Mouse (Mus musculus): Measurements from ENCODE around the gene Kdm5b. TPM values are rescaled to one million over a fixed set of nuclear protein-coding genes. Genes with fewer than 3 reads are reported as not detected.

Kdm5b gene
- 83.6 and 84.0 TPM in 2 replicates for polyA plus RNA-seq (2014; fragmentation: Nextera tagmentation; extraction: Ambion mirVana)

GRCm38 (mm10) chr1:134559976-134560375, at the start of gene Kdm5b:
Gene Kdm5b, plus strand, starts transcription at chr1:134560171.
- Histone ChIP-seq H3K9ac (replicated peaks; ENCODE audit: low read length) (peak within 1 kb of the TSS; percentile 99), H3K36me3 (replicated peaks; ENCODE audit: control insufficient read depth, insufficient read depth, low read depth, low read length) (no peaks in the 10 kb centered on the region), H3K27ac (replicated peaks; ENCODE audit: low read depth, low read length) (peak within 1 kb of the TSS; percentile 79), H3K9me3 (replicated peaks; ENCODE audit: control insufficient read depth, low read length) (no peaks in the 10 kb centered on the region), H3K4me3 (ENCODE audit: low read depth, low read length) (peak within 1 kb of the TSS; percentile 80), H3K27me3 (ENCODE audit: control insufficient read depth, insufficient read depth, low read length) (no peaks in the 10 kb centered on the region), H3K4me1 (ENCODE audit: control insufficient read depth, insufficient read depth, low read length) (no peaks in the 10 kb centered on the region), H3K4me2 (ENCODE audit: low read depth, low read length) (peak within 1 kb of the TSS; percentile 58)
- ATAC-seq (replicated peaks; ENCODE audit: insufficient number of reproducible peaks, low FRiP score, low TSS enrichment, low read depth) (peak; percentile 38), DNase-seq (ENCODE audit: low spot score) (peak; percentile 93)
- WGBS = under 1% methylated on average over 34 of the region's 34 CpGs

DNA sequence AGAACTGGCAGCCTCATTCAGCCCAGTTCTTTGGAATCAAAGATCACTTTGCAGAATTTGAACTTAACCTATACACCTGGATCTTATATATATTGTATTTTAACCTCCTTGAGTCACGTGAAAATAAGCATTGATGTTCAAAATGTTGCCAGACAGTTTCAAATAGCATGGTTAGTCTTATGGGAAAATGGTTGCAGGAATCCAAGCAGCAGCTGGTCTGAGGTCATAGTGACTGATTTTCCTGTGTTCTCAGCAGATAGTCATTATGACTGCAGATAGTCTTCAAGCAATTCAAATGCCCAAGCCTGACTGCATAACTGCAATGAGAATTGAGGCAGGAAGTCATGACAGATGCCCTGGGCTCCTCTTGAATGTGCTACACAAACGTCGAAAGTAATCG, 47.8 kb upstream of the Kdm5b start:
- Histone ChIP-seq H3K27me3 (ENCODE audit: control insufficient read depth, insufficient read depth, low read length) (peaks cover 5% of the 10 kb centered on the region), H3K4me1 (ENCODE audit: control insufficient read depth, insufficient read depth, low read length) (peaks cover 4% of the 10 kb centered on the region), H3K9ac (replicated peaks; ENCODE audit: low read length) (no peak overlapping the region), H3K4me2 (ENCODE audit: low read depth, low read length) (no peak overlapping the region), H3K36me3 (replicated peaks; ENCODE audit: control insufficient read depth, insufficient read depth, low read depth, low read length) (no peaks in the 10 kb centered on the region; the same call in 1 of the 2 replicates), H3K27ac (replicated peaks; ENCODE audit: low read depth, low read length) (no peak overlapping the region), H3K4me3 (ENCODE audit: low read depth, low read length) (no peak overlapping the region), H3K9me3 (replicated peaks; ENCODE audit: control insufficient read depth, low read length) (no peaks in the 10 kb centered on the region)
- no peak for ATAC-seq (replicated peaks; ENCODE audit: insufficient number of reproducible peaks, low FRiP score, low TSS enrichment, low read depth)
- peak; percentile 8 for DNase-seq (ENCODE audit: low spot score)
- 60% methylated on average over 4 of the region's 4 CpGs for WGBS

- Histone ChIP-seq H3K27me3 (ENCODE audit: control insufficient read depth, insufficient read depth, low read length) (peaks cover 5% of the 10 kb centered on the region), H3K36me3 (replicated peaks; ENCODE audit: control insufficient read depth, insufficient read depth, low read depth, low read length) (no peaks in the 10 kb centered on the region; the same call in 1 of the 2 replicates), H3K9ac (replicated peaks; ENCODE audit: low read length) (no peak overlapping the region), H3K9me3 (replicated peaks; ENCODE audit: control insufficient read depth, low read length) (no peaks in the 10 kb centered on the region), H3K4me1 (ENCODE audit: control insufficient read depth, insufficient read depth, low read length) (peaks cover 4% of the 10 kb centered on the region), H3K4me3 (ENCODE audit: low read depth, low read length) (peak overlapping the region; percentile 42; the same call in 1 of the 2 replicates), H3K27ac (replicated peaks; ENCODE audit: low read depth, low read length) (no peak overlapping the region), H3K4me2 (ENCODE audit: low read depth, low read length) (no peak overlapping the region)
- ATAC-seq (replicated peaks; ENCODE audit: insufficient number of reproducible peaks, low FRiP score, low TSS enrichment, low read depth) = no peak
- WGBS = 39% methylated on average over 6 of the region's 6 CpGs
- DNase-seq (ENCODE audit: low spot score) = no peak
Measured at GRCm38 (mm10) chr1:134512584-134512983, 47.4 kb upstream of the Kdm5b start.

- 2% methylated on average over 38 of the region's 38 CpGs for WGBS
- Histone ChIP-seq H3K9me3 (replicated peaks; ENCODE audit: control insufficient read depth, low read length) (no peaks in the 10 kb centered on the region), H3K27ac (replicated peaks; ENCODE audit: low read depth, low read length) (no peak overlapping the region), H3K4me1 (ENCODE audit: control insufficient read depth, insufficient read depth, low read length) (peaks cover 4% of the 10 kb centered on the region), H3K4me3 (ENCODE audit: low read depth, low read length) (peak overlapping the region; percentile 42), H3K36me3 (replicated peaks; ENCODE audit: control insufficient read depth, insufficient read depth, low read depth, low read length) (no peaks in the 10 kb centered on the region), H3K4me2 (ENCODE audit: low read depth, low read length) (peak overlapping the region; percentile 83), H3K9ac (replicated peaks; ENCODE audit: low read length) (peak overlapping the region; percentile 54), H3K27me3 (ENCODE audit: control insufficient read depth, insufficient read depth, low read length) (peaks cover 5% of the 10 kb centered on the region)
- peak; percentile 57; the same call in 1 of the 2 replicates for ATAC-seq (replicated peaks; ENCODE audit: insufficient number of reproducible peaks, low FRiP score, low TSS enrichment, low read depth)
- DNase-seq (ENCODE audit: low spot score) = peak; percentile 54
Measured at GRCm38 (mm10) chr1:134513312-134513860, 46.6 kb upstream of the Kdm5b start.

DNA sequence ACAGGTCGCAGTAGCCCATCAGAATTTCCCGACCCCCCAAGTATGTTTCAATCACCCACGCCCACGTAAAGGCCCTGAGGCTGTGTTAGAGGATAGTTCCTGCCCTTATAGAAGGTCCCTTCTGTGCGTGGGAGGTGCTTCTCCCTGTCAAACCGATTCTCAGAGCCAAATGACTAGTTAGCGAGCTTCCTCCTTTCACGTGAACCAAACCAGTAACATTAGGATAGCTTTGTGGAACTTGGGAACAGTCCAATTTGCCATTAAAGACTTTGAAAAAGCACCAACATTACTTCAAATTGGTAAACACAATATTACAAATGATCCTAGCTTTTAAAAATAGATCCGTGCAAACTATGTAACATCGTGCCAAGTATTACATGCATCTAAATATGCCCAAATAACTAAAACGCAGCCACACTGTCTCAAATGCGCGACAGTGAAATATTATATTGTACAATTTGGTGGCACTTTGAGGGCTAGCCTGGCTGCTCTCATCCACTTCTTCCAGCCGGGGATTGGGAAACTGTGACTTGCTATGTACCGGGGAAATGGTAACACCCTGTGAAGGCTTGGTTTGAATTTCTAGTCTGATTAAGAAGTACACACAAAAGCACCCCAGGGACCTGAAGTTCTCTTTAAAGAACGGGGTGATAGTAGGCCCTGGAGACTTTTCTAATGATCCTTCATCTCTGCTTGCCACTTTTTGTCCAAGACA, 45.9 kb upstream of the Kdm5b start:
- Histone ChIP-seq H3K36me3 (replicated peaks; ENCODE audit: control insufficient read depth, insufficient read depth, low read depth, low read length) (no peaks in the 10 kb centered on the region), H3K4me2 (ENCODE audit: low read depth, low read length) (peak overlapping the region; percentile 83), H3K9ac (replicated peaks; ENCODE audit: low read length) (peak overlapping the region; percentile 54), H3K27me3 (ENCODE audit: control insufficient read depth, insufficient read depth, low read length) (peaks cover 5% of the 10 kb centered on the region), H3K27ac (replicated peaks; ENCODE audit: low read depth, low read length) (no peak overlapping the region), H3K4me1 (ENCODE audit: control insufficient read depth, insufficient read depth, low read length) (peaks cover 4% of the 10 kb centered on the region), H3K4me3 (ENCODE audit: low read depth, low read length) (peak overlapping the region; percentile 42; the same call in 1 of the 2 replicates), H3K9me3 (replicated peaks; ENCODE audit: control insufficient read depth, low read length) (no peaks in the 10 kb centered on the region)
- 43% methylated on average over 16 of the region's 16 CpGs for WGBS
- DNase-seq (ENCODE audit: low spot score) = no peak
- no peak for ATAC-seq (replicated peaks; ENCODE audit: insufficient number of reproducible peaks, low FRiP score, low TSS enrichment, low read depth)

- Histone ChIP-seq H3K9ac (replicated peaks; ENCODE audit: low read length) (no peak overlapping the region), H3K4me1 (ENCODE audit: control insufficient read depth, insufficient read depth, low read length) (peaks cover 4% of the 10 kb centered on the region), H3K36me3 (replicated peaks; ENCODE audit: control insufficient read depth, insufficient read depth, low read depth, low read length) (no peaks in the 10 kb centered on the region), H3K4me3 (ENCODE audit: low read depth, low read length) (no peak overlapping the region), H3K4me2 (ENCODE audit: low read depth, low read length) (no peak overlapping the region), H3K9me3 (replicated peaks; ENCODE audit: control insufficient read depth, low read length) (no peaks in the 10 kb centered on the region), H3K27me3 (ENCODE audit: control insufficient read depth, insufficient read depth, low read length) (peaks cover 5% of the 10 kb centered on the region), H3K27ac (replicated peaks; ENCODE audit: low read depth, low read length) (peak overlapping the region; percentile 4; the same call in 1 of the 2 replicates)
- DNase-seq (ENCODE audit: low spot score) (no peak), ATAC-seq (replicated peaks; ENCODE audit: insufficient number of reproducible peaks, low FRiP score, low TSS enrichment, low read depth) (no peak)
- 73% methylated on average over 2 of the region's 2 CpGs for WGBS
Measured at GRCm38 (mm10) chr1:134515891-134516290, 44.1 kb upstream of the Kdm5b start.

- 2% methylated on average over 4 of the region's 4 CpGs for WGBS
- DNase-seq (ENCODE audit: low spot score) (peak; percentile 80), ATAC-seq (replicated peaks; ENCODE audit: insufficient number of reproducible peaks, low FRiP score, low TSS enrichment, low read depth) (peak; percentile 67)
- Histone ChIP-seq H3K4me3 (ENCODE audit: low read depth, low read length) (no peak overlapping the region), H3K36me3 (replicated peaks; ENCODE audit: control insufficient read depth, insufficient read depth, low read depth, low read length) (no peaks in the 10 kb centered on the region), H3K9ac (replicated peaks; ENCODE audit: low read length) (no peak overlapping the region), H3K9me3 (replicated peaks; ENCODE audit: control insufficient read depth, low read length) (no peaks in the 10 kb centered on the region), H3K4me1 (ENCODE audit: control insufficient read depth, insufficient read depth, low read length) (peaks cover 4% of the 10 kb centered on the region), H3K4me2 (ENCODE audit: low read depth, low read length) (no peak overlapping the region), H3K27me3 (ENCODE audit: control insufficient read depth, insufficient read depth, low read length) (peaks cover 5% of the 10 kb centered on the region), H3K27ac (replicated peaks; ENCODE audit: low read depth, low read length) (peak overlapping the region; percentile 4)
Measured at GRCm38 (mm10) chr1:134516491-134517198, 43.3 kb upstream of the Kdm5b start.
